Mouse (Mus musculus) neutrophil, adult 83 days (primary cell): Measurements from ENCODE around the gene Spry2. TPM values are rescaled to one million over a fixed set of nuclear protein-coding genes. Genes with fewer than 3 reads are reported as not detected.

Source experiments
- total RNA-seq, 2 experiments: library from RNA; stranded (reverse); gene quantifications; one replicate each; pipeline ENCODE4 v1.2.4; 2023

Gene Spry2
- total RNA-seq = 1 to 10 TPM; 2.8 to 2.9 TPM

GRCm38 (mm10) chr14:105896791-105897568 is at the start of gene Spry2:
Spry2 (minus strand) TSS chr14:105896819.

Other genes starting within 250 kb of the Spry2 start
- gene Trim52, start 209.4 kb upstream of the Spry2 start, total RNA-seq = not detected